Mouse (Mus musculus) heart, adult 11 months (tissue): ENCODE measurements around the gene Tmc8.
A peak's percentile ranks its signal among the peaks of the same experiment; 100 is the strongest.
"Not testable (repeated sequence)": the region's sequence is repeated elsewhere in the genome, so short reads cannot be mapped to it uniquely, and the experiment has no call there.

ENCODE experiments used
- DNase-seq: peaks from one replicate; pipeline ENCODE4 v3.0.0; 2022

Gene Tmc8

DNA sequence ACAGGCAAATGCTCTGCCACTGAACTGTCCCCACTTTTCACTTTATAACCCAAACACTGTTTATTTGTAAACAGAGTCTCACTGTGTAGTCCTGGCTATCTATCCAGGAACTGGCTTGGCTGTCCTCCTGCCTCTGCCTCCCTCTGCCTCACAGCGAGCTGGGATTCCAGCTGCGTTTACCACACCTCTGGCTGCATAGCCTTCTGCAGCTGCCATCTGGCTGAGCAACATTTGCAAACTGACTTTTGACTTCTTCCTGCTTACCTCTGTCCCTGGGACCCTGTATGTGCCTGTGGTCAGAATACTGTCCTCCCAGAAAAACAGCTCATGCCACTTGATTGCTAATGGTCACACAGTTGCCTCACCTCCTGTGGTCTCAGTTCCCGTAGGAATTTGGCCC is 45.5 kb downstream of the Tmc8 start:
- no peak for DNase-seq

DNA sequence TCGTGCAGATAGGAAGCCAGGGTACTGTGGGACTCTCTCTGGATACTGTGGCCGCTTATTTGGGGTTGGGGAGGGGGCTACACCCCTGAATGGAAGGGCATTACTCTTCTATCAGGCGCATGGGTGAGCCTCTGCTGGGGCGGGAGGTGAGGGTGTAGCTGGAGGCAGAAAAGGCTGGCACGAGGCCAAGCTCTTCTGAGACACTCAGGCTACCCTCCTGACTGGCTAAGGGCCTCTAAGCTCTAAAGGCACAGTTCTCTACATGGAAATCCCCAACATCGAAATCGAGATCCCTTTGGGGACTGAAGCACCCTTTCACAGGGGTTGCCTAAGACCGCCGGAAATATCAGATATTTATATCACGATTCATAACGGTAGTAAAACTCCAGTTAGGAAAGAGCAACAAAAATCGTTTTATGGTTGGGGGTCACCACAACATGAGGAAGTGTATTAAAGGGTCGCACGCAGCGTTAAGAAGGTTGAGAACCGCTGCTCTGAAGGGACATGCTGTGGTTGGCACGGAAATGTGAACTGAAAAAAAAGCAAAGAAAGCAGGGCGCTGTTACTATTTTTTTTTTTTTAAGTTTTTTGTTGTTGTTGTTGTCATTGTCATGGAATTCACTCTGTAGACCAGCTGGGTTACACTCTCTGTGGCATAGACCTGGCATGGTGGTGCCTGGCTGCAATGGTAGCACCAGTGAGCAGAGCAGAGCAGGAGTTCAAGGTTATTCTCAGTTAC is 46.4 kb downstream of the Tmc8 start:
- peak; percentile 96 for DNase-seq

DNA sequence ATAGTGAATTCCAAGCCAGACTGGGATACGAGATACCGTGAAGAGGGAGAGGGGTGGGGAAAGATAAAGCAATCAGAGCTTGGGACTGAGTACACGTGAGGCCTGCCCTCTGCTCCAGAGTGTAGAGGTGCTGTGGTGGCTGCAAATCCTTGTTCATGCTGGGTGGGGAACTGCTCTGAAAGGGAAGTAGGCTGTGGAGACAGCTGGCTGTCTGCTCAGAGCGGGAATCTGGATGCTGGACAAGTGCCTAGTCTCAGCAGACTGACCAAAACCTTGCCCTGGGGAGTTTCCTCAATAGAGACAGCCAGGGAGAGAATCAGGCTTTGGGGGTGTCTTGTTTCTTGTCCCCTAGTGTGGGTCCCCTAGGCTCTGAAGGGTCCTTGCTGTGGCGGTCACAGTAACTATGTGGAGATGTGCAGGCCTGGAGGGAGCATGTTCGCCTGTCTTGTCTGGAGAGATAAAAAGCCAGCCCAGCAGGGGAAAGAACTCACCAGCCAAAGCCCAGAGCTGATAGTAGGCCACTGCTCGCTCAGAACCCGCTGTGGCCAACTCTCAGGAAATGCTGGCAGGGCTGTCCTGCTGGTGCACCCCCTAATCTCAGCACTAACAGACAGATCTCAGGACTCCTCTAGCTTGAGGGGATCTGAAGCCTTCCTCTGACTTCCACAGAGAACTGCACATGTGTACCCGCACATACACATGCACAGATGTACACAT is 47.2 kb downstream of the Tmc8 start:
- peak; percentile 97 for DNase-seq

GRCm38 (mm10) chr11:117829671-117830215 is 47.9 kb downstream of the Tmc8 start:
- no peak for DNase-seq

DNA sequence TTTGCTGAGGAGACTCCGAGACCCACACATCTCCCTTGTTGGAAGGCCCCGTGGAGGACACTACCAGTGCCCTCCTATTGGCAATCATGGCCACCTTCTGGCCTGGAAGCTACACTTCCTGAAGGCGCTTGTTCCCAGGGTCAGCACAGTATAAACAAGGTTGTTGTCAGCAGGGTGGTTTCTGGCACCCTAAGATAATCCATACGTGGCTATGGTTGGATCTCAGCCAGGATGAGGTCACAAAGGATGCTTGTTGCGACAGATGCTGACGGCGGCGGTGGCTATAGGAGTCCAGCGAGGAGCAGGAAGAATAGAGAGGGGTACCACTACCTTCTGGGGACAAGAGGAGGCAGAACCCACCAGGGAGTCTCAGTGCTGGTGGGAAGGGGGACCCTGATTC is 48.5 kb downstream of the Tmc8 start:
- no peak for DNase-seq

DNA sequence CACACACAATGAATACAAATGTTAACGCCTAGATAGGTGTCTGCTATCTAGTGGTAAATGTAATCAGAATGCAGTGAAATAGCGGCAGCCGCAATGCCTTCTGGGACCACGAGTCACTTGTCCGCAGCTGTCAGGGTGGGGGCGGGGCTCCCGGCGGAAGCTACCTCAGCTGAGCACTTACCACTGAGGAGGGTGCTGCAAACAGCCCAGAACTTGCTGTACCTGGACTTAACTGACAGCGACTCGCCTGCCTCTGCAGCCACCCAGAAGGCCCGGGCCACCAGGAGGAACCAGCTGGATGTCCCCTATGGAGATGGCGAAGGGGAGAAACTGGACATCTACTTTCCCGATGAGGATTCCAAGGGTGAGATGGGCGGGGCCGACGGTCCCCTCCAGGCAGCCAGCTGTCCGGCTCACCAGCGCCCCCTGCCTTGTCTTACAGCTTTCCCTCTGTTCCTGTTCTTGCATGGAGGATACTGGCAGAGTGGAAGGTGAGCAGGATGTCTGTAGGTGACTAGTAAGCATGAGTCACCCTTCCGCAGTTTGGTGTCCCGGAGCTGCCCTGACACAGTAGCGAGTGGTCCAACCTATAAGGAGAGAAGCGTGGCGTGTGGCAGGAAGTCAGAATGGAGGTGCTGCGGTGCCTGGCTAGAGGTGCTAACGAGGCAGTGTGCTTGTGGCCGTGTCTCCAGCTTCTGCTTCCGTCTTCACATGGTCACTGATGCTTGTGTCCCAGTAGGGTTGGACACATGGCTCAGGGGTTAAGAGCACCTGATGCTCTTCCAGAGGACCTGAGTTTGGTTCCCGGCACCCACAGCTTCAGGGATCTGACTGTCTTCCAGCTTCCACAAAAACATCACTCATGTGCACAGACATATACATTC is 50.5 kb downstream of the Tmc8 start:
- DNase-seq: peak; percentile 97

DNA sequence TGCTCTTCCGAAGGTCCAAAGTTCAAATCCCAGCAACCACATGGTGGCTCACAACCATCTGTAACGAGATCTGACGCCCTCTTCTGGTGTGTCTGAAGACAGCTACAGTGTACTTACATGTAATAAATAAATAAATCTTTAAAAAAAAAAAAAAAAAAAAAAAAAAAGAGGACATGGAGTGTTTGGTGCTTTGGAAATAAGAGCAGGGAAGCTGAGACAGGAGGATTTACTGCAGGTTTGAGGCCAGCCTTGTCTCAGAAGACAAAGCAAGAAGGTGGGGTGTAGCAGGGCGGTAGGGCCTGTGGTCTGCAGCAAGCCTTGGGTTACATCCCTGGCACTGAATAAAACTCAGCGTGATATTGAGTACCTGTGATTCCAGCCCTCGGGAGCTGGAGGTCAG is 51.6 kb downstream of the Tmc8 start:
- DNase-seq: not testable (repeated sequence)

DNA sequence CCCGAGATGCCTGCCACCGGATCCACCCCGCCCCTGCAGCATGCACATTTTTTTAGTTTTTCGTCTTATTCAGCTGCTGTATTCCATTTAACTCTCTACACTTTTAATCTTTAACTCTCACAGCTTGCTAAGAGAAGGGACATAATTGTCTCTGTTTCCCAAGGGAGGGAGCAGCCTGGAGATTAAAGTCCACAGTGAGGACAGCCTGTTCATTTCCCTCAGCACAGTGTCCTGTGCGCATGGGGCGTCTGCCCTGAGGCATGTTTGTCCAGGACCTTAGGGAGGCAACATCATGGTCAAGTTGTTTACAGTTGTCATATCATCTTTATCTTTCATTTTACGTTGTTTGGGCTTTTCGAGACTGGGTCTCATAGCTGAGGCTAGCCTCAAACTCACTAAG is 52.2 kb downstream of the Tmc8 start:
- DNase-seq: no peak

DNA sequence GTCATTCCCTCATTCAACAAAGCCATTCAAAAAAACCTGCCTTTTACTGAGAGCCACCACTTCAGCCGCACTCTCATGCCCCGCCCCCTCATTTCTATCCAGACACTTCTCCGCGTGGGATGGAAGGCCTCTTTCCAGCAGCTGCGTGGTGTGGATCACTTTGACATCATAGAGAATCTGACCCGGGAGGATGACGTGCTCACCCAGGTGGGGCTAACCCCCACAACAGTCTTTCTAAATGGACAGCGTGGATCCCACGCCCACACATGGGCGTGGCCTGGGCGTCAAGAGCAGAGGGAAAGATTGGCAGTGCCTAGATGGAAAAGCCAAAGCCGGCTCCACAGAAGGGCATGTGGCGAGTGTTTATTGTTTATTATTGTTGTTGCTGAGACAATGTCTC is 54.4 kb downstream of the Tmc8 start:
- DNase-seq: peak; percentile 92

DNA sequence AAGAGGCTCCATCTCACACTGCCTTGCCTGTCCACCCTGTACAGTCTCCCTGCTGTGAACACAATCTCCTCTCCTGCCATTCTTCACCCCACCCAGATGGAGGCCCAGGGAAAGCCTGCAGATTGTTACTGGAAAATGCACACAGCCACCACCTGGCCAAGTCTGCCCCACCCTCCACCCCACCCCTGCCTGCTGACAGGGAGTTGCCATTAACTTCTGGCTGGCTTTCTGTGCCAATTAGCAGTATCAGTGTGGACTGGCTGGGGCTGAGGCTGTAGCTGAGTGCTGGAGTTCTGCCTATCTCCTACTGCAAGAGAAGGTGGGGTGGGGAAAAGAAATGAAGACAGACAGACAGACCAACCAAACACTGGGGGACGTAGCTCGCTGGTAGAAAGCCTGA is 56.7 kb downstream of the Tmc8 start:
- peak; percentile 94 for DNase-seq

- DNase-seq: no peak
Observed at GRCm38 (mm10) chr11:117839021-117839420, 57.1 kb downstream of the Tmc8 start.

DNA sequence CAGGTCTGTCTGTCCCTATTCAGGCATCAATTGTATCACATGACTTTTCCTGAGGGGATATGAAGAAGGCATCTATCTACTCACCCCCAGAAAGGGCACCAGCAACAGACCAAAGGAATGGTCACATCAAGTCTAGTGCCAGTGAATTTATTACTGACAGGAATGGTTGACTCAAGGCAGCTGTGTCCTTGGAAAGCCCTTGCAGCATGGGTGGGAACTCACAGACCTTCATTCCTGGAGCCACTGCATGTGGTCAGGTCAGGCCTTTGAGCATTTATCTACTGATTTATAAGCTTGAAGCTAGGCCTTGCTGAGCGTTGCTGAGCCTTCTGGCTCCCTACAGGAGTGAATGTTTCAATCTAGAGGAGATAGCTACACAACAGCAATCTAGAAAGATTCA is 59.0 kb downstream of the Tmc8 start:
- no peak for DNase-seq
